Mouse (Mus musculus): ENCODE results near the gene Pax5.

- TF ChIP-seq CTCF (IDR thresholded peaks at IDR 0.05; ENCODE audit: low read depth, low read length) (no peak), POLR2A (IDR thresholded peaks at IDR 0.05; ENCODE audit: borderline replicate concordance, low read depth, low read length) (no peak)
These were observed 109.4 kb downstream of the Pax5 start for GRCm38 (mm10) chr4:44600875-44601274.
